Comparison of ENCODE assay signal across 25 mouse cellular contexts in the genomic region with DNA sequence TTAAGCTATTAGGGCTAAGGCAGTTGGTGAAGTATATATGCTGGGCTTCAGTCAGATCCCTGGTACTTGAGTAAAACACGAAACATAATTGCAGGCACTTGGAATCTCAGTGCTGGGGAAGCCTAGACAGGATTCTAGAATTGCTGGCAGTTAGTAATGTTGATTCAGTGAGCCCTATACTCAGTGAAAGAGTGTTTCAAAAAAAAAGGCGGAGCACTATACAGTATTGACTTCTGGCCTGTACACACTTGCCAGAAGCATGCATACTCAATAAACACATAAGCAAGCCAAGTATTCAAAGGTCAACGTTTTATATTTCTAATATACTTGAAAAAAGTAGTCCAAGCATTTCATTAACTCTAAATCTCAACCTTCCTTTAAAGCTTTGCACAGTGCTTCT.
"Had no signal": no experiment of that assay in that cellular context is flagged by ENCODE, and none has a peak within 500 bp of the region (broad histone marks: within the 10 kb centered on the region; RNA-seq: fewer than 3 reads in every experiment).

No protein-coding gene starts in this region.

- H3K4me1 ChIP-seq: heart, embryonic 13.5 days; heart, embryonic 15.5 days; hindbrain, embryonic 13.5 days; hindbrain, embryonic 15.5 days; kidney, embryonic 15.5 days; limb, embryonic 10.5 days had no signal

- H3K9ac ChIP-seq: forebrain, postnatal 0 days; heart, embryonic 13.5 days; heart, embryonic 15.5 days; hindbrain, embryonic 13.5 days; hindbrain, embryonic 15.5 days; kidney, embryonic 15.5 days; limb, embryonic 12.5 days had no signal

- H3K4me2 ChIP-seq: heart, embryonic 11.5 days; heart, embryonic 13.5 days; heart, embryonic 15.5 days; hindbrain, embryonic 13.5 days; hindbrain, embryonic 15.5 days; kidney, embryonic 15.5 days; limb, embryonic 12.5 days had no signal

- H3K27ac ChIP-seq: heart, adult 2 months; heart, embryonic 13.5 days; heart, embryonic 15.5 days; hindbrain, embryonic 13.5 days; hindbrain, embryonic 15.5 days; hindbrain, postnatal 0 days; kidney, embryonic 15.5 days; kidney, postnatal 0 days; limb, embryonic 10.5 days; limb, embryonic 12.5 days had no signal

- DNase-seq: forebrain, postnatal 0 days; gastrocnemius, postnatal 14 days; gastrocnemius, postnatal 36 days; heart, adult 11 months; heart, adult 2 months; heart, postnatal 14 days; heart, postnatal 36 days; kidney, adult 11 months; kidney, adult 2 months; kidney, adult 9 months; kidney, postnatal 14 days; kidney, postnatal 36 days; layer of hippocampus, adult 9-11 months; layer of hippocampus, postnatal 36 days had no signal

- ATAC-seq: forebrain, postnatal 0 days; hindbrain, postnatal 0 days; intestine, embryonic 16.5 days had no signal

- H3K9me3 ChIP-seq: heart, embryonic 13.5 days; heart, embryonic 15.5 days; hindbrain, embryonic 13.5 days; hindbrain, embryonic 15.5 days; kidney, embryonic 15.5 days; limb, embryonic 10.5 days; limb, embryonic 12.5 days had no signal

- H3K4me3 ChIP-seq: heart, adult 2 months; heart, embryonic 13.5 days; heart, embryonic 15.5 days; hindbrain, embryonic 13.5 days; hindbrain, embryonic 15.5 days; kidney, embryonic 15.5 days; limb, embryonic 10.5 days; limb, embryonic 12.5 days had no signal

- H3K27me3 ChIP-seq: heart, embryonic 13.5 days; heart, embryonic 15.5 days; hindbrain, embryonic 13.5 days; hindbrain, embryonic 15.5 days; kidney, embryonic 15.5 days; limb, embryonic 12.5 days had no signal
